Mouse (Mus musculus) stomach, postnatal 0 days (tissue): ENCODE results near the gene Olfr1143. TPM values are rescaled to one million over a fixed set of nuclear protein-coding genes. Genes with fewer than 3 reads are reported as not detected.

Experiments used
- ATAC-seq: fragments of 200-750 bp; cut with Nextera tagmentation; 2 replicates; pipeline ENCODE4 v1.8.0; 2017; ENCODE audit not compliant: low FRiP score, low TSS enrichment
- DNase-seq: peaks from one replicate; pipeline ENCODE4 v3.0.0-alpha.2; 2016; ENCODE audit warnings: low spot score
- H3K27ac ChIP-seq: fragments of 300-500 bp; sonication (generic); replicated peaks from 2 replicates; pipeline ENCODE4 v1.5.1; 2014; ENCODE audit warnings: mild to moderate bottlenecking, control low read depth
- H3K27me3 ChIP-seq: fragments of 300-500 bp; sonication (generic); 2 replicates; pipeline ENCODE4 v1.6.1; 2014; ENCODE audit warnings: low read length; ENCODE audit not compliant: control insufficient read depth, insufficient read depth
- H3K36me3 ChIP-seq: fragments of 300-500 bp; sonication (generic); 2 replicates; pipeline ENCODE4 v1.6.1; 2014; ENCODE audit warnings: low read length, mixed read lengths; ENCODE audit not compliant: control insufficient read depth, insufficient read depth
- H3K4me1 ChIP-seq: fragments of 300-500 bp; sonication (generic); replicated peaks from 2 replicates; pipeline ENCODE4 v1.6.1; 2014; ENCODE audit warnings: antibody characterized with exemption; ENCODE audit not compliant: control insufficient read depth, insufficient read depth
- H3K4me2 ChIP-seq: fragments of 300-500 bp; sonication (generic); replicated peaks from 2 replicates; pipeline ENCODE4 v1.6.1; 2014; ENCODE audit warnings: low read depth, mild to moderate bottlenecking, control low read depth, moderate library complexity
- H3K4me3 ChIP-seq: fragments of 300-500 bp; sonication (generic); 2 replicates; pipeline ENCODE4 v1.5.1; 2014; ENCODE audit warnings: low read depth, low read length, control low read depth
- H3K9ac ChIP-seq: fragments of 300-500 bp; sonication (generic); 2 replicates; pipeline ENCODE4 v1.6.1; 2014; ENCODE audit warnings: mild to moderate bottlenecking, low read length, control low read depth, mixed read lengths
- H3K9me3 ChIP-seq: fragments of 300-500 bp; sonication (generic); 2 replicates; pipeline ENCODE4 v1.6.1; 2016; ENCODE audit warnings: low read length; ENCODE audit not compliant: control insufficient read depth
- CTCF ChIP-seq: IDR thresholded peaks from 2 replicates; pipeline ENCODE4 v1.5.1; 2016; ENCODE audit warnings: antibody characterized with exemption, low read depth, mild to moderate bottlenecking, moderate library complexity
- EP300 ChIP-seq: optimal IDR thresholded peaks from 2 replicates; pipeline ENCODE3; 2016; ENCODE audit warnings: antibody characterized with exemption
- WGBS: fragments of 180-500 bp; shearing (Covaris S2); extraction: QIAGEN DNeasy Blood & Tissue Kit; methylation state at CpG from one replicate; pipeline ENCODE4 v1.1.7; 2014; 5-methylcytosine and 5-hydroxymethylcytosine counted together
- polyA plus RNA-seq: library from polyadenylated mRNA; unstranded; fragments of >200 nt; fragmentation: Nextera tagmentation; extraction: Ambion mirVana; gene quantifications from 2 replicates; pipeline ENCODE4 v1.2.1, GENCODE M21; 2015

The Olfr1143 gene
- polyA plus RNA-seq: not detected in 2 replicates

DNA sequence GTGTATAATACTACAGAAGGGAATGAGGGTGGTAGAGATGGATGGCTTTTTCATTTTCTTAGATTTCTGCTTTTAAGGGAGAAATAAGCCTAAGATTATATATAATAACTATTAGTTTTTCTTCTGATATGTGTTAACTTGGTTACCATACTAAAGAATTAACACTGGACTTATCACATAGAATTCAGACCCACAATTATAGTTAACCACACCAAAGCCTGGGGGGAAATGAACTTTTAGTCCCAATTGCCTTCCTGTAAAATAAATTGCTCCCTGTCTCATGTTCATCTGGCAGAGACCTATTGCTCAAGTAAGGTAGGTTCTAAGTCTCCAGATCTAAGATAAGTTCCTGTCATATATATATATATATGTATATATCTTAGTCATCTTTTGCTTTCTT lies at the start of gene Olfr1143:
Gene Olfr1143 (plus strand): TSS at position 301 of the 400 bp plus-strand sequence.
- no peaks in the 10 kb centered on the region for H3K9me3 ChIP-seq
- H3K4me1 ChIP-seq: no peaks in the 10 kb centered on the region
- no peaks in the 10 kb centered on the region for H3K27me3 ChIP-seq

GRCm38 (mm10) chr2:87753891-87754290 lies 46.5 kb upstream of the Olfr1143 start, which contains the start of gene Olfr1141:
Gene Olfr1141 (minus strand): TSS chr2:87753991.
- no peaks in the 10 kb centered on the region for H3K4me1 ChIP-seq
- H3K9me3 ChIP-seq: no peaks in the 10 kb centered on the region
- no peak within 1 kb of the TSS for H3K9ac ChIP-seq
- DNase-seq (no peak), ATAC-seq (no peak)
- TF ChIP-seq CTCF: no peak
- TF ChIP-seq EP300: no peak
- H3K4me2 ChIP-seq: no peak within 1 kb of the TSS
- H3K4me3 ChIP-seq: no peak within 1 kb of the TSS
- H3K27me3 ChIP-seq: no peaks in the 10 kb centered on the region
- 75% methylated on average over 1 of the region's 1 CpGs for WGBS
- H3K36me3 ChIP-seq: no peaks in the 10 kb centered on the region
- H3K27ac ChIP-seq: no peak within 1 kb of the TSS

More for the DNA sequence above, at the start of gene Olfr1143:
- no peak for ATAC-seq
- TF ChIP-seq CTCF (no peak), EP300 (no peak)
- H3K27ac ChIP-seq: no peak within 1 kb of the TSS
- no peaks in the 10 kb centered on the region for H3K36me3 ChIP-seq
- H3K4me2 ChIP-seq: no peak within 1 kb of the TSS
- no peak within 1 kb of the TSS for H3K9ac ChIP-seq
- no peak within 1 kb of the TSS for H3K4me3 ChIP-seq
- DNase-seq: no peak

DNA sequence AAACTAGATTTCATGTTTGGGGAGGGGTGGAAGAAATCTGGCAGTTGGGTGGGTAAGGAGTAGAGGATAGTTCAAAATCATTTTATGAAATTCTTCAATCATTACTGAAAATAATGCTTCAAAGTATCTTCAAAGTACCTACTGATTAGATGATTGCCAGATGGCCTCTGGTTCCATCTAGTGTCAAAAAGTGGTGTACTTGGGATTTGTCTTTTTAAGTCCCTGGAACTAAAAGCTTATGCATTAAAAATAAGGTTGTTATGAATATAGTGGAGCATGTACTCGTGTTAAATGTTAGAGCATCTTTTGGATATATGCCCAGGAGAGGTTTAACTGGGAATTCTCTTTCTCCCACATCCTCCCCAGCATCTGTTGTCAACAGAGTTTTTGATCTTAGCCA lies 24.2 kb upstream of the Olfr1143 start:
- H3K4me2 ChIP-seq: no peak overlapping the region
- no peak overlapping the region for H3K27ac ChIP-seq
- 41% methylated on average over 1 of the region's 1 CpGs for WGBS
- TF ChIP-seq EP300 (no peak), CTCF (no peak)
- H3K27me3 ChIP-seq: no peaks in the 10 kb centered on the region
- ATAC-seq (no peak), DNase-seq (no peak)
- H3K9ac ChIP-seq: no peak overlapping the region
- no peak overlapping the region for H3K4me3 ChIP-seq
- no peaks in the 10 kb centered on the region for H3K9me3 ChIP-seq
- no peaks in the 10 kb centered on the region for H3K36me3 ChIP-seq
- H3K4me1 ChIP-seq: no peaks in the 10 kb centered on the region

- WGBS: 73% methylated on average over 4 of the region's 4 CpGs
- TF ChIP-seq CTCF: no peak
- no peak for TF ChIP-seq EP300
- Histone ChIP-seq H3K4me3 (no peak within 1 kb of the TSS), H3K36me3 (no peaks in the 10 kb centered on the region), H3K9ac (no peak within 1 kb of the TSS), H3K27ac (no peak within 1 kb of the TSS), H3K4me2 (no peak within 1 kb of the TSS), H3K27me3 (no peaks in the 10 kb centered on the region), H3K4me1 (no peaks in the 10 kb centered on the region), H3K9me3 (no peaks in the 10 kb centered on the region)
- no peak for DNase-seq
- ATAC-seq: no peak
These were observed 21.2 kb upstream of the Olfr1143 start, which contains the start of gene Olfr152 for GRCm38 (mm10) chr2:87779183-87779582. Gene Olfr152 (plus strand): TSS chr2:87779483.

- no peak within 1 kb of the TSS for H3K27ac ChIP-seq
- H3K4me1 ChIP-seq: no peaks in the 10 kb centered on the region
- 53% methylated on average over 1 of the region's 1 CpGs for WGBS
- H3K4me2 ChIP-seq: no peak within 1 kb of the TSS
- H3K4me3 ChIP-seq: no peak within 1 kb of the TSS
- no peaks in the 10 kb centered on the region for H3K36me3 ChIP-seq
- H3K9me3 ChIP-seq: no peaks in the 10 kb centered on the region
- H3K9ac ChIP-seq: no peak within 1 kb of the TSS
- H3K27me3 ChIP-seq: no peaks in the 10 kb centered on the region
- ATAC-seq (no peak), DNase-seq (no peak)
- TF ChIP-seq EP300 (no peak), CTCF (no peak)
These were observed 9.1 kb downstream of the Olfr1143 start, which contains the start of gene Olfr1145 for GRCm38 (mm10) chr2:87809522-87809921. Gene Olfr1145 (plus strand): TSS chr2:87809822.

- no peaks in the 10 kb centered on the region for H3K36me3 ChIP-seq
- WGBS: 74% methylated on average over 1 of the region's 1 CpGs
- no peak within 1 kb of the TSS for H3K4me3 ChIP-seq
These were observed 29.8 kb downstream of the Olfr1143 start, which contains the start of gene Olfr1148 for GRCm38 (mm10) chr2:87830233-87830632. Gene Olfr1148 (plus strand): TSS chr2:87830533.

More at GRCm38 (mm10) chr2:87830233-87830632, 29.8 kb downstream of the Olfr1143 start, which contains the start of gene Olfr1148:
- ATAC-seq (no peak), DNase-seq (no peak)
- Histone ChIP-seq H3K9me3 (no peaks in the 10 kb centered on the region), H3K9ac (no peak within 1 kb of the TSS), H3K4me2 (no peak within 1 kb of the TSS), H3K27ac (no peak within 1 kb of the TSS), H3K4me1 (no peaks in the 10 kb centered on the region), H3K27me3 (no peaks in the 10 kb centered on the region)
- TF ChIP-seq EP300 (no peak), CTCF (no peak)
